Mouse (Mus musculus): ENCODE measurements around the gene Gm28510. TPM values are rescaled to one million over a fixed set of nuclear protein-coding genes. Genes with fewer than 3 reads are reported as not detected.
"Not testable (repeated sequence)": the region's sequence is repeated elsewhere in the genome, so short reads cannot be mapped to it uniquely, and the experiment has no call there.

Gm28510 gene
- not detected for total RNA-seq (2021)
- long read RNA-seq = 0 reads

- DNase-seq (ENCODE audit: low spot score in 2 of 2) = not testable (repeated sequence)
Measured at GRCm38 (mm10) chrY:10412437-10412836, at the start of gene Gm28510. TSS of gene Gm28510 (plus strand) at chrY:10412737.

Other genes starting within 250 kb of the Gm28510 start
- gene Gm20834, start 88.1 kb upstream of the Gm28510 start, total RNA-seq (2021) = not detected
- gene Gm20737, start 123.3 kb downstream of the Gm28510 start, total RNA-seq (2021) = not detected
- not detected for gene Gm21775, start 140.7 kb downstream of the Gm28510 start, total RNA-seq (2021)
- gene Gm21900, start 203.6 kb downstream of the Gm28510 start, total RNA-seq (2021) = not detected

All from layer of hippocampus, postnatal 10 days (tissue).